Mouse (Mus musculus) liver, embryonic 14.5 days (tissue): ENCODE measurements around the gene Lamtor2. TPM values are rescaled to one million over a fixed set of nuclear protein-coding genes. Genes with fewer than 3 reads are reported as not detected.

ENCODE experiments used
- ATAC-seq: fragments of 200-750 bp; cut with Nextera tagmentation; 2 replicates; pipeline ENCODE4 v1.8.0; 2017; ENCODE audit warnings: moderate number of reproducible peaks, mild to moderate bottlenecking, moderate library complexity; ENCODE audit not compliant: insufficient read depth
- DNase-seq, 3 experiments: peaks; one replicate each; pipeline ENCODE4 v3.0.0-alpha.2; 2012 to 2013; ENCODE audit warnings: low read depth in 3 of 3, low spot score in 3 of 3
- H3K27ac ChIP-seq: fragments of 300-500 bp; sonication (generic); 2 replicates; pipeline ENCODE4 v1.5.1; 2014; ENCODE audit warnings: moderate library complexity, mild to moderate bottlenecking, control low read depth, inconsistent platforms
- H3K27me3 ChIP-seq: fragments of 300-500 bp; sonication (generic); 2 replicates; pipeline ENCODE4 v1.6.1; 2014; ENCODE audit warnings: mild to moderate bottlenecking, low read length, moderate library complexity; ENCODE audit not compliant: control insufficient read depth, insufficient read depth
- H3K36me3 ChIP-seq: fragments of 300-500 bp; sonication (generic); replicated peaks from 2 replicates; pipeline ENCODE4 v1.6.1; 2014; ENCODE audit warnings: low read depth; ENCODE audit not compliant: control insufficient read depth, insufficient read depth
- H3K4me1 ChIP-seq, 2 experiments: fragments of 200-500 bp in 1 of 2; fragments of 300-500 bp in 1 of 2; sonication (generic) in 1 of 2; replicated peaks; 2 replicates each; pipeline ENCODE4 v1.6.1; 2012 to 2014; ENCODE audit warnings: antibody characterized with exemption in 1 of 2, inconsistent platforms in 1 of 2, low read length in 1 of 2; ENCODE audit not compliant: control insufficient read depth in 2 of 2, insufficient read depth in 2 of 2
- H3K4me2 ChIP-seq: fragments of 300-500 bp; sonication (generic); 2 replicates; pipeline ENCODE4 v1.6.1; 2014; ENCODE audit warnings: low read depth, mild to moderate bottlenecking, control low read depth, moderate library complexity
- H3K4me3 ChIP-seq, 2 experiments: fragments of 200-500 bp in 1 of 2; fragments of 300-500 bp in 1 of 2; sonication (generic) in 1 of 2; 2 replicates each; pipeline ENCODE4 v1.5.1; 2012 to 2014; ENCODE audit warnings: low read depth in 2 of 2, low read length in 2 of 2, mild to moderate bottlenecking in 2 of 2, control low read depth in 1 of 2, inconsistent platforms in 1 of 2, moderate library complexity in 1 of 2; ENCODE audit not compliant: insufficient read depth in 1 of 2
- H3K9ac ChIP-seq: fragments of 300-500 bp; sonication (generic); replicated peaks from 2 replicates; pipeline ENCODE4 v1.6.1; 2014; ENCODE audit warnings: mild to moderate bottlenecking, control low read depth, moderate library complexity
- H3K9me3 ChIP-seq: fragments of 300-500 bp; sonication (generic); 2 replicates; pipeline ENCODE4 v1.6.1; 2016; ENCODE audit warnings: low read length, mixed read lengths; ENCODE audit not compliant: control insufficient read depth
- CTCF ChIP-seq: IDR thresholded peaks from 2 replicates; pipeline ENCODE4 v1.5.1; 2016; ENCODE audit warnings: antibody characterized with exemption, low read depth, control low read depth
- EP300 ChIP-seq: IDR thresholded peaks from 2 replicates; pipeline ENCODE4 v1.6.1; 2016; ENCODE audit warnings: antibody characterized with exemption, low read depth
- WGBS: fragments of 180-500 bp; shearing (Covaris S2); extraction: QIAGEN DNeasy Blood & Tissue Kit; methylation state at CpG from one replicate; pipeline ENCODE4 v1.1.7; 2014; ENCODE audit not compliant: insufficient replicate concordance; 5-methylcytosine and 5-hydroxymethylcytosine counted together
- polyA plus RNA-seq, 2 experiments: library from polyadenylated mRNA; depleted of rRNA in 1 of 2; stranded (reverse) in 1 of 2; unstranded in 1 of 2; fragments of >200 nt; fragmentation: Nextera tagmentation in 1 of 2; extraction: Ambion mirVana in 1 of 2; gene quantifications; 2 replicates each; pipeline versions ENCODE4 v1.2.1 to v1.2.3; 2012 to 2014

Lamtor2 gene
- polyA plus RNA-seq, 2 experiments: 62.0 to 73.1 TPM

DNA sequence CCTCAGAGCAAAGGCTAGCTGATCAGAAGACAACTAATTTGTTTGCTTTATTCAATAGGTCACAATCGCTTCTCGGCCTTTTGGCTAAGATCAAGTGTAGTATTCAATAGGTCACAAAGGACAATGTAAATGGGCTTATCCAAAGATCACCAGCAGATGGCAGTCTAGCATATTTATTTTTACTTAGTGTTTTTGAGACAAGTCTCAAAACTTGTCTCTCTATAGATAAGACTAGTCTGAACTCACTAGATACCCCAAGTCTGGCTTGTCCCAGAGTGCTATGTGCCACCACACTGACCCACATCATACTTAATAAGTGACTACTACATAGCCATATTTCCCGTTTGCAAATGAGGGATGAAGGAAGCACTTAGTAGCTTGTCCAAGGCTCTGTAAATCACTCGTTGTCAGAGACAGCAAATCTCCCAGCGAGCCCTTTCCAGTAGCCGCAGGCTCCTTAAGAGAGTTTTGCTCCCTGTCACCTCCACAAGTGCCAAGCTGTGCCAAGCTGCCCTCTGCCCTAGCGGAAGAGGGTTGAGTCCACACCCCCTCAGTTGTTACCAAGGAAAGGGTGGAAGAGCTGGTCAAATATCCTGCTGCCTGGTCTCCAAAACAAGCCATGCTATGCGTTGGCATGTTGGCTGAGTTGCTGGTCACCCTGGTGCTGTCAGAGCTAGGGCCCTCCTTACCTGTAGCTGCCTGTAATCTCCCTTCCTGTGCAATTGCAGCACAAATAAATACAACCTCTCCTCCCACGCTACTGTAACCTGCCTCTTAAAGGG, 39.3 kb upstream of the Lamtor2 start:
- peak; percentile 56; the same call in 1 of the 2 replicates for TF ChIP-seq CTCF
- no peak for TF ChIP-seq EP300
- Histone ChIP-seq H3K4me2 (peak overlapping the region; percentile 36), H3K4me3 (no peak overlapping the region), H3K27me3 (no peaks in the 10 kb centered on the region), H3K9ac (no peak overlapping the region), H3K9me3 (no peaks in the 10 kb centered on the region), H3K36me3 (peaks cover 14% of the 10 kb centered on the region), H3K27ac (no peak overlapping the region), H3K4me1 (peaks cover 0 to 13% of the 10 kb centered on the region in 2 experiments; a peak in 3 of 4 replicates)
- 23% methylated on average over 9 of the region's 9 CpGs for WGBS
- DNase-seq (peak; percentile 46 to 60 (median 55)), ATAC-seq (peak; percentile 55)

DNA sequence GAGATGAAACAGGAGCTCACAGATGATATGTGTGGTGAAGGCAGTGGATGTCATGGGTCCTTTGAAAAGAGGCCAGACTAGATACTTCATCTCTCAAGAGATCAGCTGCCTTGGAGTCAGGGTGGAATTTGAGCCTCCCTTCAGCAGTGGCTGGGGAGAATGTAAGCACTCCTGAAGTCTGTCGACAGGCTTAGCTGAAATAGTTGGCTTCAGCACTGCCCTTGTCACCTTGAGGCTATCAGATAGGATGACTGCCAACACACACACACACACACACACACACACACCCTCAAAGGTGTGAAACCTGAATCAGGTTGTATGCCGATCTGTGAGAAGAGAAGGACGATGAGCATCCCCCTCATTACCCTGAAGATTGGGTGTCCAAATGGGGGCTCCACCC, 38.2 kb upstream of the Lamtor2 start:
- peaks cover 0 to 13% of the 10 kb centered on the region in 2 experiments; a peak in 3 of 4 replicates for H3K4me1 ChIP-seq
- no peak overlapping the region for H3K27ac ChIP-seq
- TF ChIP-seq EP300 (no peak), CTCF (no peak)

DNA sequence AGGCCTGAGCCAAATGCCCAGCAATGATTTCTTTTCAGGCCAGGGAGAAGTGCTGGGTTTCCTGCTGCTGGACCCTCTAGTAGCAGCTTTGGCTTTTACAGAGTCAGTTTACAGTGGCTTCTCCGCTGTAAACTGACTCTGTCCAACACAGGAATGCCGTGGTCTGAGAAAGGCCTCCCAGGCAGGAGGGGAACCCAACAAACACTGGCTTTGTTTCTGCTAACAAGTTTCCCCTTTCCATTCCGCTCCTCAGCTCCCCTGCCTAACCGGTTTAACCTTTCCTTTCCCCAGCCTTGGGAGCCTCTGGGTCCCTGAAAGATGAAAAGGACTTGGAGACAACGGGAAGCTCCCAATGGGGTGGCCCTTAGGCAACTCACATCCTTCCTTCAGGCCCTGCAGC, 37.4 kb upstream of the Lamtor2 start:
- TF ChIP-seq EP300: no peak
- no peak for TF ChIP-seq CTCF
- ATAC-seq (no peak), DNase-seq (no peak)
- no peak overlapping the region for H3K9ac ChIP-seq
- peaks cover 29% of the 10 kb centered on the region for H3K36me3 ChIP-seq
- WGBS: 44% methylated on average over 5 of the region's 5 CpGs
- H3K4me2 ChIP-seq: no peak overlapping the region
- no peak overlapping the region for H3K27ac ChIP-seq
- H3K4me1 ChIP-seq: peaks cover 0 to 13% of the 10 kb centered on the region in 2 experiments; a peak in 3 of 4 replicates
- H3K4me3 ChIP-seq: no peak overlapping the region
- no peaks in the 10 kb centered on the region for H3K27me3 ChIP-seq
- no peaks in the 10 kb centered on the region for H3K9me3 ChIP-seq

More for the DNA sequence above, 38.2 kb upstream of the Lamtor2 start:
- H3K4me2 ChIP-seq: no peak overlapping the region
- H3K9me3 ChIP-seq: no peaks in the 10 kb centered on the region
- ATAC-seq (no peak), DNase-seq (no peak)
- 61% methylated on average over 3 of the region's 3 CpGs for WGBS
- no peak overlapping the region for H3K9ac ChIP-seq
- peaks cover 25% of the 10 kb centered on the region for H3K36me3 ChIP-seq
- H3K27me3 ChIP-seq: no peaks in the 10 kb centered on the region
- no peak overlapping the region for H3K4me3 ChIP-seq

DNA sequence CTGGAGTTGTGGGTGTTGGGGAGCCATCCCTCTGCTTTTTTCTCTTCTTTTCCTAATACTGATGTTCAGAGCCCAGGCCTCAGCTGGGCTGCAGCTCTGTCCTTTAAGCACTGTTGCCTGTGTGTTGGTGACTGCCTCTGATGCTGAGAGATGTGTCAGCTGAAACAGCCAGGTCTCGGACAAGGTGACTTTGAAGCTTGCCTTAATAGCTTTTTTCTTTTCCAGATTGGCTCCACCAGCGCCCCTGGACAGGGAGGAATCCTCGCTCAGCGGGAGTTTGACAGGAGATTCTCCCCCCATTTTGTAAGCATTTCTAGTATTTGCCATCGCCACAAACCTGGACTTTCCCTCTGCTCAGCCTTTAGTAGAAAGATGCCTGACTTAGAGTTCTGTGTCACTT, 33.8 kb upstream of the Lamtor2 start:
- no peak overlapping the region for H3K4me3 ChIP-seq
- no peaks in the 10 kb centered on the region for H3K4me1 ChIP-seq
- H3K36me3 ChIP-seq: peaks cover 36% of the 10 kb centered on the region
- no peak for ATAC-seq
- TF ChIP-seq EP300 (no peak), CTCF (no peak)
- WGBS: 78% methylated on average over 5 of the region's 5 CpGs
- DNase-seq: no peak
- no peak overlapping the region for H3K9ac ChIP-seq
- no peaks in the 10 kb centered on the region for H3K9me3 ChIP-seq
- H3K27ac ChIP-seq: no peak overlapping the region
- no peaks in the 10 kb centered on the region for H3K27me3 ChIP-seq
- H3K4me2 ChIP-seq: no peak overlapping the region

GRCm38 (mm10) chr3:88585769-88586168, 32.9 kb upstream of the Lamtor2 start:
- no peak for TF ChIP-seq EP300
- no peak for TF ChIP-seq CTCF
- WGBS: 89% methylated on average over 6 of the region's 6 CpGs
- Histone ChIP-seq H3K9ac (no peak overlapping the region), H3K27me3 (no peaks in the 10 kb centered on the region), H3K27ac (no peak overlapping the region), H3K9me3 (no peaks in the 10 kb centered on the region), H3K4me1 (peaks cover 0 to 3% of the 10 kb centered on the region in 2 experiments; a peak in 1 of 4 replicates), H3K36me3 (peaks cover 40% of the 10 kb centered on the region), H3K4me3 (no peak overlapping the region), H3K4me2 (no peak overlapping the region)
- DNase-seq: no peak
- ATAC-seq: no peak
